Mouse (Mus musculus) adrenal gland, adult 18-20 months (tissue): ENCODE data around the gene Acbd3. TPM values are rescaled to one million over a fixed set of nuclear protein-coding genes. Genes with fewer than 3 reads are reported as not detected.

Source experiments
- DNase-seq, 2 experiments: peaks; one replicate each; pipeline ENCODE4 v3.0.0; 2021 to 2022; ENCODE audit warnings: low spot score in 2 of 2
- total RNA-seq, 2 experiments: library from RNA; stranded (reverse); gene quantifications; 1 replicate in 1 of 2; 2 replicates in 1 of 2; pipeline ENCODE4 v1.2.3; 2021

The Acbd3 gene
- total RNA-seq, 2 experiments from 2014 or later, result 50.4 to 54.0 TPM

GRCm38 (mm10) chr1:180757956-180758520, 32.2 kb downstream of the Acbd3 start:
- no peak for DNase-seq

- no peak for DNase-seq
These were observed 36.3 kb downstream of the Acbd3 start for GRCm38 (mm10) chr1:180762180-180762579.

- no peak for DNase-seq
These were observed 36.8 kb downstream of the Acbd3 start for GRCm38 (mm10) chr1:180762679-180763078.

- no peak for DNase-seq
These were observed 37.5 kb downstream of the Acbd3 start for GRCm38 (mm10) chr1:180763307-180763706.

GRCm38 (mm10) chr1:180763828-180764227, 38.0 kb downstream of the Acbd3 start:
- peak; percentile 75 to 76 for DNase-seq

- DNase-seq, result no peak
These were observed 39.5 kb downstream of the Acbd3 start for GRCm38 (mm10) chr1:180765393-180765792.

GRCm38 (mm10) chr1:180766557-180766956, 40.7 kb downstream of the Acbd3 start:
- no peak for DNase-seq

- DNase-seq, result no peak
These were observed 41.9 kb downstream of the Acbd3 start for GRCm38 (mm10) chr1:180767541-180768333.

GRCm38 (mm10) chr1:180768334-180769168, 42.7 kb downstream of the Acbd3 start:
- DNase-seq, result peak; percentile 80 to 81

GRCm38 (mm10) chr1:180771306-180771705, 45.5 kb downstream of the Acbd3 start:
- no peak for DNase-seq

- DNase-seq, result no peak
These were observed 45.9 kb downstream of the Acbd3 start for GRCm38 (mm10) chr1:180771722-180772121.

GRCm38 (mm10) chr1:180772291-180772690, 46.4 kb downstream of the Acbd3 start:
- DNase-seq, result no peak

- DNase-seq, result no peak
These were observed 48.8 kb downstream of the Acbd3 start for GRCm38 (mm10) chr1:180774664-180775063.

- no peak for DNase-seq
These were observed 49.5 kb downstream of the Acbd3 start for GRCm38 (mm10) chr1:180775317-180775716.

- DNase-seq, result no peak
These were observed 50.1 kb downstream of the Acbd3 start for GRCm38 (mm10) chr1:180775849-180776493.

- no peak for DNase-seq
These were observed 50.7 kb downstream of the Acbd3 start for GRCm38 (mm10) chr1:180776494-180776893.

- DNase-seq, result no peak
These were observed 51.4 kb downstream of the Acbd3 start for GRCm38 (mm10) chr1:180777289-180777659.

GRCm38 (mm10) chr1:180777660-180778402, 52.0 kb downstream of the Acbd3 start:
- DNase-seq, result peak; percentile 75 to 86

GRCm38 (mm10) chr1:180778403-180778754, 52.5 kb downstream of the Acbd3 start:
- no peak for DNase-seq

- DNase-seq, result no peak
These were observed 53.1 kb downstream of the Acbd3 start for GRCm38 (mm10) chr1:180778941-180779340.

- DNase-seq, result no peak
These were observed 54.4 kb downstream of the Acbd3 start for GRCm38 (mm10) chr1:180780291-180780690.
